Mouse (Mus musculus) thymus, adult 2 months (tissue): ENCODE data around the gene Col20a1.

Experiments used
- CTCF ChIP-seq: fragments of 200-500 bp; IDR thresholded peaks from 2 replicates; pipeline ENCODE4 v1.5.1; 2012; ENCODE audit warnings: mild to moderate bottlenecking, control low read depth, low read length, moderate library complexity, borderline replicate concordance; ENCODE audit not compliant: control insufficient read depth, poor library complexity, insufficient read depth; ENCODE audit errors: extremely low read depth
- POLR2A ChIP-seq: fragments of 200-500 bp; IDR thresholded peaks from 2 replicates; pipeline ENCODE4 v1.6.1; 2012; ENCODE audit warnings: mild to moderate bottlenecking, low read length, control low read depth, moderate library complexity; ENCODE audit not compliant: control insufficient read depth, poor library complexity, insufficient read depth; ENCODE audit errors: extremely low read depth

- TF ChIP-seq POLR2A (no peak), CTCF (no peak)
Observed at GRCm38 (mm10) chr2:180940187-180940586, 46.1 kb upstream of the Col20a1 start.
